Mouse (Mus musculus) adrenal gland, adult (tissue): ENCODE data around the gene Olfr733.

Experiments
- DNase-seq, 2 experiments: peaks; one replicate each; pipeline ENCODE4 v3.0.0; 2022 to 2023; ENCODE audit warnings: low spot score in 1 of 2; ENCODE audit not compliant: inconsistent age in 2 of 2

Olfr733 gene

GRCm38 (mm10) chr14:50301422-50301821 lies at the start of gene Olfr733:
Gene Olfr733 (minus strand): TSS chr14:50301522.
- no peak for DNase-seq

GRCm38 (mm10) chr14:50348796-50349195 lies 47.5 kb upstream of the Olfr733 start, which contains the start of gene Olfr735:
Gene Olfr735 (minus strand): TSS chr14:50348872.
- DNase-seq, result no peak

DNA sequence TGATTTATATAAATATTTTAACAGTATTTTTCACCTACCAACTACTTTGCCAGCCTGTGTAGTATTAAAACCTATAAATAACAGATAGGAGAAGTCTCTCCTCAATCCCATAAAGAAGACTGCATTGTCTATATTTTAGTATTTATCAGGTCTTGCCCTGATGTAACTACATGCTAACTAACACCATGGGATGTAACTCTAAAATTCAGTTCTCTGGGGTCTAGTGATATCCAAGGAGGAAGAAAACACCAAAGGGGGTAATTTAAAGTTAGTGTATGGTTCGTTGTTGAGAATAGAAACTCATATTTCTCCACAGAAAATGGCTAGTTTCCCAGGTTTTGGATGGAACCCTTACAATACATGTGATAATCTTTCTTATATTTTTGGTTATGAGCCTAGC lies 25.3 kb upstream of the Olfr733 start, which contains the start of gene Olfr734:
Olfr734 (minus strand) TSS at position 101 of the 400 bp plus-strand sequence.
- DNase-seq, result no peak

DNA sequence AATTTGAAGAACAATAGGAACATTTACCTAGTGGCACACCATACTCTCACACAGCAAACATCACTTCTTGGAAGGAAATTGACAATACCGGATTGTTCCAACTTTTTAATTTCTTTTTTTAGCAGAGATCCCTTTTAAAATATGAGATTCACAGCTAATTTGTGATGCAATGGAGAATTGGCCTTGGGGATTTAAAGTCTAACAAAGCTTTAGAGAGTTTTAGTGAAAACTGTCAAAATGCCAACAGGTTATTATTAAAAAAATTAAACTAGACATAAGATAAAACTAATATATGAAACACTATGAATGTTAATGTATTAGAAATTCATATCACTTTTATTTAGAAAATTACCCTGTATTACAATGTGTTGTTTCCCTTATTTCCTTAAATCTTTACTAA lies 17.2 kb downstream of the Olfr733 start, which contains the start of gene Olfr732:
Olfr732 (minus strand) TSS at position 101 of the 400 bp plus-strand sequence.
- DNase-seq, result no peak
